Comparison of ENCODE assay signal across 8 mouse cellular contexts in genomic region chr6:17749596-17749995, GRCm38 (mm10). TPM values are rescaled to one million over a fixed set of nuclear protein-coding genes. Genes with fewer than 3 reads are reported as not detected.
A peak's percentile ranks its signal among the peaks of the same experiment; 100 is the strongest.
DNase-seq lines count a peak whose midpoint lies in the region; ATAC-seq and TF ChIP-seq lines count a peak whose summit lies in the region.

No protein-coding gene starts in this region.

- no peaks in the 10 kb centered on the region for H3K9me3 ChIP-seq in heart, embryonic 14.5 days (ENCODE audit: control insufficient read depth, low read length)
- no peaks in the 10 kb centered on the region for H3K9me3 ChIP-seq in hindbrain, embryonic 14.5 days (ENCODE audit: control insufficient read depth, low read length)
- no peaks in the 10 kb centered on the region for H3K9me3 ChIP-seq in midbrain, postnatal 0 days (ENCODE audit: low read length)

- peak overlapping the region; percentile 85 to 94 for H3K27ac ChIP-seq in heart, embryonic 14.5 days (replicated peaks in 1 of 2; ENCODE audit: control insufficient read depth in 1 of 2, insufficient read depth in 1 of 2, low read depth in 2 of 2, low read length in 2 of 2)
- peak overlapping the region; percentile 98 for H3K27ac ChIP-seq in hindbrain, embryonic 14.5 days
- peak overlapping the region; percentile 97 for H3K27ac ChIP-seq in midbrain, postnatal 0 days (ENCODE audit: low read depth, low read length)

- DNase-seq in heart, postnatal 4 days: no peak
- peak; percentile 55 for DNase-seq in hindbrain, embryonic 14.5 days (ENCODE audit: low spot score)
- DNase-seq in midbrain, postnatal 0 days (ENCODE audit: low spot score): peak; percentile 50
- no peak for DNase-seq in thymus, postnatal 10 days (ENCODE audit: low spot score in 2 of 2)
- no peak for DNase-seq in B cell, adult 2 months
- DNase-seq in right cerebral cortex, postnatal 10 days (ENCODE audit: low spot score in 2 of 2): no peak

- H3K4me3 ChIP-seq in heart, embryonic 14.5 days (ENCODE audit: control insufficient read depth in 1 of 2, insufficient read depth in 1 of 2, low read depth in 1 of 2, low read length in 2 of 2): peak overlapping the region; percentile 45 to 67
- H3K4me3 ChIP-seq in hindbrain, embryonic 14.5 days (replicated peaks; ENCODE audit: low read length): peak overlapping the region; percentile 59
- H3K4me3 ChIP-seq in midbrain, postnatal 0 days (ENCODE audit: low read depth, low read length): peak overlapping the region; percentile 53

- peaks cover 5 to 22% of the 10 kb centered on the region in 2 experiments; a peak in 3 of 4 replicates for H3K4me1 ChIP-seq in heart, embryonic 14.5 days (ENCODE audit: control insufficient read depth in 2 of 2, insufficient read depth in 2 of 2, low read length in 2 of 2)
- H3K4me1 ChIP-seq in hindbrain, embryonic 14.5 days (replicated peaks; ENCODE audit: control insufficient read depth, insufficient read depth, low read length): peaks cover 26% of the 10 kb centered on the region
- peaks cover 3% of the 10 kb centered on the region; the same call in 1 of the 2 replicates for H3K4me1 ChIP-seq in midbrain, postnatal 0 days (ENCODE audit: insufficient read depth, low read length)

- H3K4me2 ChIP-seq in heart, embryonic 14.5 days (ENCODE audit: low read length): peak overlapping the region; percentile 83
- H3K4me2 ChIP-seq in hindbrain, embryonic 14.5 days (replicated peaks): peak overlapping the region; percentile 64
- peak overlapping the region; percentile 67 for H3K4me2 ChIP-seq in midbrain, postnatal 0 days (ENCODE audit: low read depth, low read length, poor library complexity, severe bottlenecking)

- no peak for ATAC-seq in heart, embryonic 14.5 days (ENCODE audit: insufficient number of reproducible peaks, insufficient read depth, low FRiP score, low read depth)
- 0 out of 2 replicates have a peak, but pooled peaks have one; percentile 0 for ATAC-seq in common myeloid progenitor, adult 5-6 weeks (replicated peaks; ENCODE audit: low read depth, poor library complexity, severe bottlenecking)
- ATAC-seq in hindbrain, embryonic 14.5 days (ENCODE audit: low FRiP score): peak; percentile 21; the same call in 1 of the 2 replicates
- ATAC-seq in midbrain, postnatal 0 days (ENCODE audit: low FRiP score): 0 out of 2 replicates have a peak, but pooled peaks have one; percentile 15

- TF ChIP-seq CTCF in midbrain, postnatal 0 days (IDR thresholded peaks at IDR 0.05): no peak

- peak overlapping the region; percentile 77 for H3K9ac ChIP-seq in heart, embryonic 14.5 days (ENCODE audit: low read length)
- H3K9ac ChIP-seq in hindbrain, embryonic 14.5 days: peak overlapping the region; percentile 87
- H3K9ac ChIP-seq in midbrain, postnatal 0 days (replicated peaks; ENCODE audit: low read length, poor library complexity, severe bottlenecking): peak overlapping the region; percentile 78

- WGBS in heart, embryonic 14.5 days: 24% methylated on average over 3 of the region's 3 CpGs
- whole genome bisulfite sequencing in hindbrain, embryonic 14.5 days: 10% methylated on average over 3 of the region's 3 CpGs
- 9% methylated on average over 3 of the region's 3 CpGs for WGBS in midbrain, postnatal 0 days

- H3K27me3 ChIP-seq in heart, embryonic 14.5 days (ENCODE audit: control insufficient read depth, insufficient read depth, low read length): no peaks in the 10 kb centered on the region
- no peaks in the 10 kb centered on the region for H3K27me3 ChIP-seq in hindbrain, embryonic 14.5 days (ENCODE audit: control insufficient read depth, insufficient read depth, low read length)
- no peaks in the 10 kb centered on the region for H3K27me3 ChIP-seq in midbrain, postnatal 0 days (ENCODE audit: insufficient read depth, low read length)

- no peaks in the 10 kb centered on the region for H3K36me3 ChIP-seq in heart, embryonic 14.5 days (ENCODE audit: control insufficient read depth, insufficient read depth, low read length)
- no peaks in the 10 kb centered on the region for H3K36me3 ChIP-seq in hindbrain, embryonic 14.5 days (replicated peaks; ENCODE audit: control insufficient read depth, insufficient read depth)
- H3K36me3 ChIP-seq in midbrain, postnatal 0 days (ENCODE audit: insufficient read depth, low read length): no peaks in the 10 kb centered on the region

RNA-seq across cellular contexts. Expression of gene St7, which starts 56.9 kb away (rescaled TPM):
- 31.6 TPM in 2 replicates for polyA plus RNA-seq in heart, embryonic 14.5 days (2014; fragmentation: Nextera tagmentation; extraction: Ambion mirVana)
- 10 to 100 TPM; 33.5 to 35.9 TPM for total RNA-seq in heart, postnatal 4 days (2021)
- 43.7 and 56.2 TPM in 2 replicates for total RNA-seq in common myeloid progenitor, adult 5-6 weeks (2017)
- polyA plus RNA-seq in hindbrain, embryonic 14.5 days (2014; fragmentation: Nextera tagmentation; extraction: Ambion mirVana): 53.3 and 54.5 TPM in 2 replicates
- total RNA-seq in midbrain, postnatal 0 days (2014; rRNA removed): 69.5 and 72.9 TPM in 2 replicates
- 35.9 and 39.4 TPM in 2 replicates for polyA plus RNA-seq in midbrain, postnatal 0 days (2015; fragmentation: Nextera tagmentation; extraction: Ambion mirVana)

Comparison
In these comparisons a context has a peak if more than half of its experiments do, and no peak if none do; other contexts are left out.
1. DNase-seq: peak in hindbrain, embryonic 14.5 days (single experiment) and midbrain, postnatal 0 days (single experiment); none in heart, postnatal 4 days (single experiment), thymus, postnatal 10 days (0 of 2), B cell, adult 2 months (0 of 2) and right cerebral cortex, postnatal 10 days (0 of 2).
2. Peak in every context shown above with its lines, with median percentiles within 50 percentile points of each other: H3K27ac ChIP-seq, H3K4me2 ChIP-seq, H3K4me3 ChIP-seq and H3K9ac ChIP-seq.